Mouse (Mus musculus) liver, embryonic 14.5 days (tissue): ENCODE measurements at regions not wholly inside any gene's neighbourhood (a gene's known extent, or its start where the extent isn't known, plus 50 kb on each side); places are given as distances from the start of the nearest gene placed in this dataset.
A peak's percentile ranks its signal among the peaks of the same experiment; 100 is the strongest.

ENCODE experiments used
- ATAC-seq: fragments of 200-750 bp; cut with Nextera tagmentation; 2 replicates; pipeline ENCODE4 v1.8.0; 2017; ENCODE audit warnings: moderate number of reproducible peaks, mild to moderate bottlenecking, moderate library complexity; ENCODE audit not compliant: insufficient read depth
- DNase-seq, 3 experiments: peaks; one replicate each; pipeline ENCODE4 v3.0.0-alpha.2; 2012 to 2013; ENCODE audit warnings: low read depth in 3 of 3, low spot score in 3 of 3
- H3K27ac ChIP-seq: fragments of 300-500 bp; sonication (generic); 2 replicates; pipeline ENCODE4 v1.5.1; 2014; ENCODE audit warnings: moderate library complexity, mild to moderate bottlenecking, control low read depth, inconsistent platforms
- H3K27me3 ChIP-seq: fragments of 300-500 bp; sonication (generic); 2 replicates; pipeline ENCODE4 v1.6.1; 2014; ENCODE audit warnings: mild to moderate bottlenecking, low read length, moderate library complexity; ENCODE audit not compliant: control insufficient read depth, insufficient read depth
- H3K36me3 ChIP-seq: fragments of 300-500 bp; sonication (generic); replicated peaks from 2 replicates; pipeline ENCODE4 v1.6.1; 2014; ENCODE audit warnings: low read depth; ENCODE audit not compliant: control insufficient read depth, insufficient read depth
- H3K4me1 ChIP-seq, 2 experiments: fragments of 200-500 bp in 1 of 2; fragments of 300-500 bp in 1 of 2; sonication (generic) in 1 of 2; replicated peaks; 2 replicates each; pipeline ENCODE4 v1.6.1; 2012 to 2014; ENCODE audit warnings: antibody characterized with exemption in 1 of 2, inconsistent platforms in 1 of 2, low read length in 1 of 2; ENCODE audit not compliant: control insufficient read depth in 2 of 2, insufficient read depth in 2 of 2
- H3K4me2 ChIP-seq: fragments of 300-500 bp; sonication (generic); 2 replicates; pipeline ENCODE4 v1.6.1; 2014; ENCODE audit warnings: low read depth, mild to moderate bottlenecking, control low read depth, moderate library complexity
- H3K4me3 ChIP-seq, 2 experiments: fragments of 200-500 bp in 1 of 2; fragments of 300-500 bp in 1 of 2; sonication (generic) in 1 of 2; 2 replicates each; pipeline ENCODE4 v1.5.1; 2012 to 2014; ENCODE audit warnings: low read depth in 2 of 2, low read length in 2 of 2, mild to moderate bottlenecking in 2 of 2, control low read depth in 1 of 2, inconsistent platforms in 1 of 2, moderate library complexity in 1 of 2; ENCODE audit not compliant: insufficient read depth in 1 of 2
- H3K9ac ChIP-seq: fragments of 300-500 bp; sonication (generic); replicated peaks from 2 replicates; pipeline ENCODE4 v1.6.1; 2014; ENCODE audit warnings: mild to moderate bottlenecking, control low read depth, moderate library complexity
- H3K9me3 ChIP-seq: fragments of 300-500 bp; sonication (generic); 2 replicates; pipeline ENCODE4 v1.6.1; 2016; ENCODE audit warnings: low read length, mixed read lengths; ENCODE audit not compliant: control insufficient read depth
- CTCF ChIP-seq: IDR thresholded peaks from 2 replicates; pipeline ENCODE4 v1.5.1; 2016; ENCODE audit warnings: antibody characterized with exemption, low read depth, control low read depth
- EP300 ChIP-seq: IDR thresholded peaks from 2 replicates; pipeline ENCODE4 v1.6.1; 2016; ENCODE audit warnings: antibody characterized with exemption, low read depth
- WGBS: fragments of 180-500 bp; shearing (Covaris S2); extraction: QIAGEN DNeasy Blood & Tissue Kit; methylation state at CpG from one replicate; pipeline ENCODE4 v1.1.7; 2014; ENCODE audit not compliant: insufficient replicate concordance; 5-methylcytosine and 5-hydroxymethylcytosine counted together

DNA sequence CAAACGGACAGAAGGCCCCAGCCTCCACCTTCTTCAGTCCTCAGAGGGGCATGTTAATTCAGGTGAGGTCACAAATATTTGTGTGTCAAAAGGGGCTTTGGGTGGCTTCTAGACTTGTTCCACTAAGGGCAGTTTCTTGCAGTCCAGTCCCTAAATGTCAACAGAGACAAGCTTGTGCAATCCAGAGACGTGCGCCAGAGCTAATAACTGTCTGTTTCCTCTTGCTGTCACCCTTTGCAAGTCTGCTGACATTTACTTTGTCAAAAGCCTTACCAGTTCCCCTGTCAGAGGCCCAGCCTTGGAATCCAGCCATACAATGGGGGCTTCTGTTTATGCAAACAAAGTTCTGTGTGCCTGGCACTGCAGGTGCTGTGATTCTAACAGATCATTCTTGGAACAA lies 63.8 kb upstream of the Ppm1h start:
- TF ChIP-seq EP300, result no peak
- TF ChIP-seq CTCF, result no peak
- Histone ChIP-seq H3K9ac (no peak overlapping the region), H3K4me1 (peaks cover 0 to 10% of the 10 kb centered on the region in 2 experiments; a peak in 2 of 4 replicates), H3K9me3 (no peaks in the 10 kb centered on the region), H3K27me3 (no peaks in the 10 kb centered on the region), H3K36me3 (no peaks in the 10 kb centered on the region), H3K27ac (no peak overlapping the region), H3K4me3 (no peak overlapping the region), H3K4me2 (no peak overlapping the region)
- ATAC-seq, result peak; percentile 59
- WGBS, result 31% methylated on average over 3 of the region's 3 CpGs
- peak; percentile 6 to 36 (median 18) for DNase-seq

DNA sequence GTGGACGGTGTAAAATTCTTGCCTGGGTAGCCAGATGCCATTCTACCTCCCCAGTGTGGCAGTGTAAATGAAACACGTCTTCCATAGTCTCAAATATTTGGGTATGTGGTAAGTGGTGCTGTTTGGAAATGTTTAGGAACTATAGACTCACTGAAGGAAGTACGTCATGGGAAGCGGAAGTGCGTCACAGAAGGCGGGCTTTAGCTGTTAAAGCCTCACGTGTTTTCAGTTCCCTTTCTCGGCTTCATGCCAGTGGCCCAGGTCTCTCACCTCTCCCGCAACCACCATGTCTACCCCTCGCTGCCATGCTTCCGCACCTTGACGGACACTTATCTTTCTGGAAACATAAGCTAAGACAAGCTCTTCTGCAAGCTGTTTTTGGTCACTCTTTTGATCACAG lies 62.9 kb upstream of the Ppm1h start:
- Histone ChIP-seq H3K4me2 (no peak overlapping the region), H3K36me3 (no peaks in the 10 kb centered on the region), H3K4me3 (no peak overlapping the region), H3K27me3 (no peaks in the 10 kb centered on the region), H3K9me3 (no peaks in the 10 kb centered on the region), H3K4me1 (peaks cover 0 to 11% of the 10 kb centered on the region in 2 experiments; a peak in 2 of 4 replicates), H3K9ac (no peak overlapping the region), H3K27ac (no peak overlapping the region)
- no peak for ATAC-seq
- DNase-seq, result no peak
- TF ChIP-seq CTCF, result no peak
- TF ChIP-seq EP300, result no peak
- WGBS, result 79% methylated on average over 12 of the region's 12 CpGs

DNA sequence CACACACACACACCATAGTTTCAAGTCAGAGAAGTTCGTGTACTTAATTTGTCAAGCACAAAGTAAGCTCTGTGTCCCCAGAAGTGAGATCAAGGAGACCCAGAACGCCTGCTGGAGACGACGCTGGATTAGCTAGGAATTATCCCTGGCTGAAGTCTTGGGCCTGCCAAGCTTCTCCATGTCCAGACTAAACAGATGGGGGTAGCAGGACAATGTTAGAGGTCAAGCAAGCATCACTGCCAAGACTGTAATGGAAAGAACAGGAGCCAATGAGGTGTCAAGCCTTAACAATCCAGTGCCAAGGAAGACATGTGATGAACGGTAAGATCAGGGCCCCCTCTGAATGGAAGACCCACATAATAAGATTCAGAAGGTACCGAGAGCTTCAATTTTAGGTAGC lies 62.2 kb upstream of the Ppm1h start:
- Histone ChIP-seq H3K36me3 (no peaks in the 10 kb centered on the region), H3K4me3 (no peak overlapping the region), H3K9me3 (no peaks in the 10 kb centered on the region), H3K27ac (no peak overlapping the region), H3K4me2 (no peak overlapping the region), H3K27me3 (no peaks in the 10 kb centered on the region), H3K4me1 (peaks cover 0 to 11% of the 10 kb centered on the region in 2 experiments; a peak in 2 of 4 replicates), H3K9ac (no peak overlapping the region)
- WGBS, result 65% methylated on average over 6 of the region's 6 CpGs
- no peak for ATAC-seq
- DNase-seq, result no peak
- TF ChIP-seq EP300 (no peak), CTCF (no peak)

DNA sequence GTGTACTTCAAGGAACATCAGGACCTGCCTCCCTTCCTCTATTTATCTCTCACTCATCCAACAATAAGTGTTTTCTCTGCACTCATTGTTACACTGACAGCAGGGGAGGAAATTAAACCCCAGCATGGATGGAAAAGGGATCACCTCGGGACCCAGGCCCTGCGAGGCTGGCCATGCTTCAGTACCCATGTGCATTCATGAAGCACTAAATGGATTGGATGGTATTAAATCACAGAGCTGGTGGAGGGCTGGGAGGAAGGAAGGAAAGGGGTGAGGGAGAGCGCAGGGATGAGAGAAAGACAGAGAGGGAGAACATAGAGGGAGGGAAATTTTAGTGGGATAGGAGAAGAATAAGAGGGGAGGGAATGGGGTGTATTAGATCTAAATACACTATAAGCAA lies 59.7 kb upstream of the Ppm1h start:
- Histone ChIP-seq H3K4me1 (peaks cover 0 to 11% of the 10 kb centered on the region in 2 experiments; a peak in 2 of 4 replicates), H3K36me3 (no peaks in the 10 kb centered on the region), H3K4me2 (no peak overlapping the region), H3K27me3 (no peaks in the 10 kb centered on the region), H3K9ac (no peak overlapping the region), H3K4me3 (no peak overlapping the region), H3K27ac (no peak overlapping the region), H3K9me3 (no peaks in the 10 kb centered on the region)
- ATAC-seq (no peak), DNase-seq (no peak)
- 56% methylated on average over 3 of the region's 3 CpGs for WGBS
- TF ChIP-seq EP300 (no peak), CTCF (no peak)

DNA sequence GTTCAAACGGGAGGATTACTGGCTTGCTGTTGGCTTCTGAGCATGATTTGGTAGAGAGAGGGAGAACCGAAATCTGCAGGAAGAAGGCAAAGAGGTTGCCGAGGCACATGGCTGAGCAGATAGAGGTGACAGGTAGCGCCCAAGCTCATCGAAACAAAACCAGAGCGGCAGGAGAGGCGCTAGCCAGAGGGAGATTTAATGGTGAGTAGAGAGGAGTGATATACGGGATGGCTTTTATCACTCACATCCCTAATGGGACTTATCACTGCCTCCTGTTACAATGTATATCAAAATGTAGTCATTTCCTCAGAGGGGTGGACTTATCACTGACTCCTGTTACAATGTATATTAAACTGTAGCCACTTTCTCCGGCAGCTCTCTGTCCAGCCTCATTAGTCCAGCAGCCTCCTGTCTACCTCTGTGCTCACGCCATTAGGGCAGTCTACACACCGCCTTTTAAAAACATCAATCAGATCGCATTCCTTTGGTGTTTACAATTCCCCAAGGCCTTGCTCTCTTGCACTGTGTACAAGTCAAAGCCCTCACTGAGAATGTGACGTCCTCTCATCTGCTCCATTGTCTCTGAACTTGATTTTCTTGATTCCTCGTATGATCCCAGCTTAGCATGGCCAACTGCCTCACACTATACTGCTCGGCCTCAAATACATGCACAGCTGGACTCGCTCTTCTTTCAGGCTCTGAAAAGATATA lies 59.0 kb upstream of the Ppm1h start:
- no peak overlapping the region for H3K27ac ChIP-seq
- TF ChIP-seq CTCF, result no peak
- TF ChIP-seq EP300, result no peak
- ATAC-seq, result no peak
- no peak overlapping the region for H3K4me3 ChIP-seq
- no peak for DNase-seq
- no peak overlapping the region for H3K9ac ChIP-seq
- H3K9me3 ChIP-seq, result no peaks in the 10 kb centered on the region
- H3K36me3 ChIP-seq, result no peaks in the 10 kb centered on the region
- H3K27me3 ChIP-seq, result no peaks in the 10 kb centered on the region
- H3K4me1 ChIP-seq, result peaks cover 0 to 6% of the 10 kb centered on the region in 2 experiments; a peak in 2 of 4 replicates
- WGBS, result 59% methylated on average over 16 of the region's 16 CpGs
- no peak overlapping the region for H3K4me2 ChIP-seq
